Mouse (Mus musculus): ENCODE results near the gene Cbx2.

- TF ChIP-seq GATA1 (IDR thresholded peaks at IDR 0.05; ENCODE audit: borderline replicate concordance, low read length) (no peak), FLI1 (IDR thresholded peaks at IDR 0.05; ENCODE audit: low read length) (no peak)
Observed at GRCm38 (mm10) chr11:118985571-118985970, 37.2 kb upstream of the Cbx2 start.

Measured in megakaryocyte, embryonic 14.5 days (primary cell).